In the genomic region with DNA sequence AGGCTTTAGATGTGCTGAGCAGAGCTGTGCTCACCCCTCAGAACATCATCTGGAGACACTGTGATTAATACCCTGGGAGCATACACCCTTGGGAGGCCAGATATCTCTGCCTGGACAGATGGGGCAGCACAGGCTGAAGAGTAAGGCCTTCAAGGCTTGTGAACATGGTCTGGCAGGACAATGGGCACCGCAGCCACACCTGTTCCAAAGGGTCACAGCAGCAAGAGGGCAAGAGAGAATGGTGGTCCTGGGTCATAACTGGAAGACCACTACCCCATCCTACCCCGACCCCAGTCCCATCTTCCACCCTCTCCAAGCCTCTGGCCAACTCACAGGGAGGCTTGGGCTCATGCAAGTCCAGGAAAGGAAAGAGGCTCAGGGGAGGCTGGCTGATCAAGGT, we compare ENCODE assay signal across 12 mouse cellular contexts. TPM values are rescaled to one million over a fixed set of nuclear protein-coding genes. Genes with fewer than 3 reads are reported as not detected.
A peak's percentile ranks its signal among the peaks of the same experiment; 100 is the strongest.
DNase-seq lines count a peak whose midpoint lies in the region; ATAC-seq and TF ChIP-seq lines count a peak whose summit lies in the region.
"Had no signal": no experiment of that assay in that cellular context is flagged by ENCODE, and none has a peak within 500 bp of the region (broad histone marks: within the 10 kb centered on the region; RNA-seq: fewer than 3 reads in every experiment).

No protein-coding gene starts in this region.

- no peak for DNase-seq in forebrain, embryonic 11.5 days (ENCODE audit: low spot score)
- DNase-seq in neural tube, embryonic 10.5 days (ENCODE audit: extremely low spot score, low spot score), result no peak
- no peak for DNase-seq in stomach, postnatal 0 days (ENCODE audit: low spot score)
- no peak for DNase-seq in left cerebral cortex, adult 18-20 months (ENCODE audit: low spot score in 2 of 2)
- DNase-seq: kidney, postnatal 14 days; right cerebral cortex, postnatal 4 days; thymus, adult 2 months had no signal

- H3K9ac ChIP-seq in forebrain, embryonic 13.5 days, result no peak overlapping the region
- H3K9ac ChIP-seq in forebrain, embryonic 11.5 days (ENCODE audit: low read length), result no peak overlapping the region
- 0 out of 2 replicates have a peak overlapping the region, but pooled peaks have one; percentile 8 for H3K9ac ChIP-seq in hindbrain, embryonic 13.5 days
- H3K9ac ChIP-seq in hindbrain, embryonic 12.5 days, result no peak overlapping the region; the same call in 1 of the 2 replicates
- H3K9ac ChIP-seq in neural tube, embryonic 13.5 days, result no peak overlapping the region
- no peak overlapping the region for H3K9ac ChIP-seq in stomach, postnatal 0 days (ENCODE audit: low read length)

- H3K27me3 ChIP-seq in forebrain, embryonic 13.5 days, result no peaks in the 10 kb centered on the region
- H3K27me3 ChIP-seq in forebrain, embryonic 11.5 days (ENCODE audit: control insufficient read depth, insufficient read depth, low read length), result no peaks in the 10 kb centered on the region
- no peaks in the 10 kb centered on the region for H3K27me3 ChIP-seq in hindbrain, embryonic 13.5 days
- no peaks in the 10 kb centered on the region for H3K27me3 ChIP-seq in hindbrain, embryonic 12.5 days
- H3K27me3 ChIP-seq in neural tube, embryonic 13.5 days, result no peaks in the 10 kb centered on the region
- H3K27me3 ChIP-seq in stomach, postnatal 0 days (ENCODE audit: control insufficient read depth, insufficient read depth, low read length), result no peaks in the 10 kb centered on the region

- WGBS in forebrain, embryonic 13.5 days, result 97% methylated on average over 2 of the region's 2 CpGs
- WGBS in forebrain, embryonic 11.5 days, result 95% methylated on average over 2 of the region's 2 CpGs
- WGBS in hindbrain, embryonic 13.5 days, result 100% methylated on average over 2 of the region's 2 CpGs
- WGBS in hindbrain, embryonic 12.5 days, result 90% methylated on average over 2 of the region's 2 CpGs
- WGBS in neural tube, embryonic 13.5 days, result 92% methylated on average over 2 of the region's 2 CpGs
- 98% methylated on average over 2 of the region's 2 CpGs for WGBS in stomach, postnatal 0 days

- ATAC-seq in forebrain, embryonic 13.5 days, result no peak
- no peak for ATAC-seq in forebrain, embryonic 11.5 days (replicated peaks; ENCODE audit: low FRiP score)
- no peak for ATAC-seq in hindbrain, embryonic 13.5 days (ENCODE audit: low FRiP score)
- no peak for ATAC-seq in hindbrain, embryonic 12.5 days (ENCODE audit: low FRiP score)
- ATAC-seq in neural tube, embryonic 13.5 days (ENCODE audit: low read depth), result no peak
- no peak for ATAC-seq in stomach, postnatal 0 days (ENCODE audit: low FRiP score, low TSS enrichment)
- ATAC-seq: midbrain, embryonic 16.5 days had no signal

- no peak overlapping the region for H3K4me3 ChIP-seq in forebrain, embryonic 13.5 days
- H3K4me3 ChIP-seq in forebrain, embryonic 11.5 days (ENCODE audit: low read depth, low read length), result no peak overlapping the region
- H3K4me3 ChIP-seq in hindbrain, embryonic 13.5 days, result no peak overlapping the region
- no peak overlapping the region for H3K4me3 ChIP-seq in hindbrain, embryonic 12.5 days
- no peak overlapping the region for H3K4me3 ChIP-seq in neural tube, embryonic 13.5 days
- no peak overlapping the region for H3K4me3 ChIP-seq in stomach, postnatal 0 days (ENCODE audit: low read depth, low read length)

- H3K36me3 ChIP-seq in forebrain, embryonic 13.5 days (ENCODE audit: poor library complexity, severe bottlenecking), result peaks cover 88% of the 10 kb centered on the region
- peaks cover 8% of the 10 kb centered on the region; the same call in 1 of the 2 replicates for H3K36me3 ChIP-seq in forebrain, embryonic 11.5 days (ENCODE audit: control insufficient read depth, insufficient read depth, low read length)
- H3K36me3 ChIP-seq in hindbrain, embryonic 13.5 days, result peaks cover 82% of the 10 kb centered on the region
- peaks cover 83% of the 10 kb centered on the region for H3K36me3 ChIP-seq in hindbrain, embryonic 12.5 days
- H3K36me3 ChIP-seq in neural tube, embryonic 13.5 days, result peaks cover 74% of the 10 kb centered on the region
- H3K36me3 ChIP-seq in stomach, postnatal 0 days (ENCODE audit: control insufficient read depth, insufficient read depth, low read length), result peaks cover 5% of the 10 kb centered on the region; the same call in 1 of the 2 replicates

- TF ChIP-seq EP300 in stomach, postnatal 0 days (optimal IDR thresholded peaks at IDR 0.05), result no peak

- H3K4me2 ChIP-seq in forebrain, embryonic 13.5 days, result no peak overlapping the region
- no peak overlapping the region for H3K4me2 ChIP-seq in forebrain, embryonic 11.5 days (ENCODE audit: low read depth, low read length, severe bottlenecking)
- no peak overlapping the region for H3K4me2 ChIP-seq in hindbrain, embryonic 13.5 days
- no peak overlapping the region for H3K4me2 ChIP-seq in hindbrain, embryonic 12.5 days (replicated peaks)
- no peak overlapping the region for H3K4me2 ChIP-seq in neural tube, embryonic 13.5 days
- no peak overlapping the region for H3K4me2 ChIP-seq in stomach, postnatal 0 days (replicated peaks; ENCODE audit: low read depth)

- peak overlapping the region; percentile 76; the same call in 1 of the 2 replicates for H3K27ac ChIP-seq in forebrain, embryonic 13.5 days
- H3K27ac ChIP-seq in forebrain, embryonic 11.5 days (ENCODE audit: low read depth, low read length), result no peak overlapping the region
- H3K27ac ChIP-seq in hindbrain, embryonic 13.5 days, result peak overlapping the region; percentile 75
- H3K27ac ChIP-seq in hindbrain, embryonic 12.5 days, result no peak overlapping the region
- H3K27ac ChIP-seq in neural tube, embryonic 13.5 days (replicated peaks), result peak overlapping the region; percentile 81; the same call in 1 of the 2 replicates
- peak overlapping the region; percentile 81 for H3K27ac ChIP-seq in stomach, postnatal 0 days (replicated peaks)

- peaks cover 71% of the 10 kb centered on the region for H3K4me1 ChIP-seq in forebrain, embryonic 13.5 days
- H3K4me1 ChIP-seq in forebrain, embryonic 11.5 days (replicated peaks; ENCODE audit: control insufficient read depth, insufficient read depth, low read length), result peaks cover 17% of the 10 kb centered on the region
- peaks cover 85% of the 10 kb centered on the region for H3K4me1 ChIP-seq in hindbrain, embryonic 13.5 days (replicated peaks)
- H3K4me1 ChIP-seq in hindbrain, embryonic 12.5 days, result peaks cover 73% of the 10 kb centered on the region
- peaks cover 94% of the 10 kb centered on the region for H3K4me1 ChIP-seq in neural tube, embryonic 13.5 days (replicated peaks)
- H3K4me1 ChIP-seq in stomach, postnatal 0 days (replicated peaks; ENCODE audit: control insufficient read depth, insufficient read depth), result peaks cover 14% of the 10 kb centered on the region

- H3K9me3 ChIP-seq in forebrain, embryonic 13.5 days (replicated peaks), result no peaks in the 10 kb centered on the region
- H3K9me3 ChIP-seq in forebrain, embryonic 11.5 days (ENCODE audit: control insufficient read depth, low read length), result no peaks in the 10 kb centered on the region
- no peaks in the 10 kb centered on the region for H3K9me3 ChIP-seq in hindbrain, embryonic 13.5 days
- no peaks in the 10 kb centered on the region for H3K9me3 ChIP-seq in hindbrain, embryonic 12.5 days (replicated peaks)
- H3K9me3 ChIP-seq in neural tube, embryonic 13.5 days, result no peaks in the 10 kb centered on the region
- no peaks in the 10 kb centered on the region for H3K9me3 ChIP-seq in stomach, postnatal 0 days (ENCODE audit: control insufficient read depth, low read length)

- TF ChIP-seq CTCF in stomach, postnatal 0 days (IDR thresholded peaks at IDR 0.05; ENCODE audit: low read depth), result no peak

RNA-seq across cellular contexts. Expression of a gene that starts 11.9 kb away (rescaled TPM):
- polyA plus RNA-seq in forebrain, embryonic 13.5 days (2015; fragmentation: Nextera tagmentation; extraction: Ambion mirVana), result 34.8 and 37.4 TPM in 2 replicates
- polyA plus RNA-seq in forebrain, embryonic 11.5 days (2014; fragmentation: Nextera tagmentation; extraction: Ambion mirVana), result 38.0 and 41.5 TPM in 2 replicates
- polyA plus RNA-seq in hindbrain, embryonic 13.5 days (2015; fragmentation: Nextera tagmentation; extraction: Ambion mirVana), result 44.9 and 45.3 TPM in 2 replicates
- 62.8 and 65.2 TPM in 2 replicates for polyA plus RNA-seq in hindbrain, embryonic 12.5 days (2016; fragmentation: Nextera tagmentation; extraction: Ambion mirVana)
- polyA plus RNA-seq in neural tube, embryonic 13.5 days (2015; fragmentation: Nextera tagmentation; extraction: Ambion mirVana), result 41.4 and 41.8 TPM in 2 replicates
- polyA plus RNA-seq in stomach, postnatal 0 days (2015; fragmentation: Nextera tagmentation; extraction: Ambion mirVana), result 10.3 and 11.5 TPM in 2 replicates
- total RNA-seq in left cerebral cortex, adult 18-20 months (2021), result 10 to 100 TPM; 56.4 to 66.9 TPM

Comparison
In these comparisons a context has a peak if more than half of its experiments do, and no peak if none do; other contexts are left out.
1. H3K27ac ChIP-seq: peak in forebrain, embryonic 13.5 days (single experiment), hindbrain, embryonic 13.5 days (single experiment), neural tube, embryonic 13.5 days (single experiment) and stomach, postnatal 0 days (single experiment); none in forebrain, embryonic 11.5 days (single experiment) and hindbrain, embryonic 12.5 days (single experiment).